In genomic region chrX:94636911-94637310, GRCm38 (mm10) we compare ENCODE assay signal across 8 mouse cellular contexts. TPM values are rescaled to one million over a fixed set of nuclear protein-coding genes. Genes with fewer than 3 reads are reported as not detected.
A peak's percentile ranks its signal among the peaks of the same experiment; 100 is the strongest.
DNase-seq lines count a peak whose midpoint lies in the region; ATAC-seq and TF ChIP-seq lines count a peak whose summit lies in the region.

No protein-coding gene starts in this region.

- WGBS in heart, postnatal 0 days, result 71% methylated on average over 8 of the region's 8 CpGs
- whole genome bisulfite sequencing in embryonic facial prominence, embryonic 13.5 days, result 64% methylated on average over 8 of the region's 8 CpGs
- WGBS in intestine, postnatal 0 days, result 77% methylated on average over 8 of the region's 8 CpGs
- WGBS in lung, adult 2 months, result 79% methylated on average over 8 of the region's 8 CpGs

- ATAC-seq in heart, postnatal 0 days (ENCODE audit: insufficient read depth, low read depth), result no peak
- no peak for ATAC-seq in embryonic facial prominence, embryonic 13.5 days (ENCODE audit: insufficient number of reproducible peaks, insufficient read depth, low FRiP score, low TSS enrichment, low read depth)
- no peak for ATAC-seq in intestine, postnatal 0 days

- H3ac ChIP-seq in myocyte (ENCODE audit: control insufficient read depth, insufficient read length), result no peak overlapping the region

- DNase-seq in heart, postnatal 0 days (ENCODE audit: low spot score), result no peak
- DNase-seq in heart, postnatal 10 days, result no peak
- DNase-seq in natural killer cell, adult 2 months (ENCODE audit: low spot score in 2 of 2), result no peak
- no peak for DNase-seq in thymus, postnatal 36 days
- DNase-seq in lung, adult 2 months, result no peak

- no peak overlapping the region for H3K27ac ChIP-seq in heart, postnatal 0 days (ENCODE audit: low read depth)
- no peak overlapping the region for H3K27ac ChIP-seq in embryonic facial prominence, embryonic 13.5 days
- H3K27ac ChIP-seq in intestine, postnatal 0 days (ENCODE audit: low read depth, low read length), result no peak overlapping the region

- H3K4me2 ChIP-seq in heart, postnatal 0 days (ENCODE audit: low read depth, low read length), result peak overlapping the region; percentile 76; the same call in 1 of the 2 replicates
- H3K4me2 ChIP-seq in embryonic facial prominence, embryonic 13.5 days, result peak overlapping the region; percentile 58
- H3K4me2 ChIP-seq in intestine, postnatal 0 days (replicated peaks; ENCODE audit: low read depth), result peak overlapping the region; percentile 73
- H3K4me2 ChIP-seq in myocyte (ENCODE audit: low read depth), result peak overlapping the region; percentile 49

- H3K9me3 ChIP-seq in heart, postnatal 0 days (replicated peaks; ENCODE audit: control insufficient read depth, low read length), result no peaks in the 10 kb centered on the region
- H3K9me3 ChIP-seq in embryonic facial prominence, embryonic 13.5 days, result no peaks in the 10 kb centered on the region
- H3K9me3 ChIP-seq in intestine, postnatal 0 days (ENCODE audit: control insufficient read depth), result no peaks in the 10 kb centered on the region

- TF ChIP-seq EP300 in heart, postnatal 0 days (IDR thresholded peaks at IDR 0.05; ENCODE audit: low read depth), result no peak

- no peak for TF ChIP-seq CTCF in heart, postnatal 0 days (IDR thresholded peaks at IDR 0.05; ENCODE audit: low read depth)
- TF ChIP-seq CTCF in intestine, postnatal 0 days (IDR thresholded peaks at IDR 0.05; ENCODE audit: low read depth), result no peak
- TF ChIP-seq CTCF in lung, adult 2 months (IDR thresholded peaks at IDR 0.05; ENCODE audit: insufficient read depth, low read length), result no peak

- TF ChIP-seq POLR2A in myocyte (IDR thresholded peaks at IDR 0.05; ENCODE audit: insufficient read length, low read depth), result no peak
- TF ChIP-seq POLR2A in lung, adult 2 months (IDR thresholded peaks at IDR 0.05; ENCODE audit: borderline replicate concordance, extremely low read depth, low read depth, low read length), result no peak

- no peaks in the 10 kb centered on the region for H3K4me1 ChIP-seq in heart, postnatal 0 days (ENCODE audit: control insufficient read depth, insufficient read depth)
- peaks cover 7% of the 10 kb centered on the region; the same call in 1 of the 2 replicates for H3K4me1 ChIP-seq in embryonic facial prominence, embryonic 13.5 days
- H3K4me1 ChIP-seq in intestine, postnatal 0 days (replicated peaks; ENCODE audit: control insufficient read depth, insufficient read depth, low read length), result no peaks in the 10 kb centered on the region
- no peaks in the 10 kb centered on the region for H3K4me1 ChIP-seq in lung, adult 2 months (ENCODE audit: control insufficient read depth, insufficient read depth, low read length)

- H3K79me2 ChIP-seq in myocyte (ENCODE audit: control insufficient read depth, insufficient read depth), result no peaks in the 10 kb centered on the region

- H3K4me3 ChIP-seq in heart, postnatal 0 days (ENCODE audit: low read depth, low read length), result peak overlapping the region; percentile 57; the same call in 1 of the 2 replicates
- H3K4me3 ChIP-seq in embryonic facial prominence, embryonic 13.5 days, result peak overlapping the region; percentile 57
- peak overlapping the region; percentile 52; the same call in 1 of the 2 replicates for H3K4me3 ChIP-seq in intestine, postnatal 0 days (ENCODE audit: low read depth, low read length)
- peak overlapping the region; percentile 26 for H3K4me3 ChIP-seq in myocyte
- no peak overlapping the region for H3K4me3 ChIP-seq in lung, adult 2 months (replicated peaks; ENCODE audit: extremely low read depth, low read depth, low read length)

- no peak overlapping the region for H3K9ac ChIP-seq in heart, postnatal 0 days (replicated peaks; ENCODE audit: low read depth, low read length)
- 0 out of 2 replicates have a peak overlapping the region, but pooled peaks have one; percentile 71 for H3K9ac ChIP-seq in embryonic facial prominence, embryonic 13.5 days
- no peak overlapping the region for H3K9ac ChIP-seq in intestine, postnatal 0 days (ENCODE audit: low read depth, low read length)

- intact Hi-C loops in heart, postnatal 10 days (cut with DNase I), result no loop called here

- no peaks in the 10 kb centered on the region for H3K36me3 ChIP-seq in heart, postnatal 0 days (replicated peaks; ENCODE audit: control insufficient read depth, insufficient read depth, low read length)
- H3K36me3 ChIP-seq in embryonic facial prominence, embryonic 13.5 days, result no peaks in the 10 kb centered on the region
- no peaks in the 10 kb centered on the region for H3K36me3 ChIP-seq in intestine, postnatal 0 days (ENCODE audit: control insufficient read depth, insufficient read depth)
- H3K36me3 ChIP-seq in myocyte (ENCODE audit: control insufficient read depth, insufficient read depth), result no peaks in the 10 kb centered on the region

- 0 out of 2 replicates have a peak, but pooled peaks cover 7% of the 10 kb centered on the region for H3K27me3 ChIP-seq in heart, postnatal 0 days (ENCODE audit: control insufficient read depth, insufficient read depth, low read length)
- peaks cover 48% of the 10 kb centered on the region for H3K27me3 ChIP-seq in embryonic facial prominence, embryonic 13.5 days
- no peaks in the 10 kb centered on the region for H3K27me3 ChIP-seq in intestine, postnatal 0 days (replicated peaks; ENCODE audit: control insufficient read depth, insufficient read depth, low read length)
- H3K27me3 ChIP-seq in myocyte (ENCODE audit: control insufficient read depth, insufficient read depth, insufficient read length), result peaks cover 5% of the 10 kb centered on the region

TF ChIP-seq in myocyte, 11 proteins besides CTCF, POLR2A, EP300 and RAD21:
- no peak for TF ChIP-seq TCF3 (IDR thresholded peaks at IDR 0.05; ENCODE audit: insufficient read length, low read depth)
- TF ChIP-seq SRF (IDR thresholded peaks at IDR 0.05; ENCODE audit: control insufficient read depth, insufficient read length, low read depth), result no peak
- no peak for TF ChIP-seq REST (IDR thresholded peaks at IDR 0.05; ENCODE audit: insufficient read depth, insufficient read length)
- TF ChIP-seq MAX (IDR thresholded peaks at IDR 0.05; ENCODE audit: low read depth), result no peak

RNA-seq across cellular contexts. Expression of gene Gspt2, which starts 1.0 kb away (rescaled TPM):
- total RNA-seq in heart, postnatal 0 days (2014; rRNA removed; ENCODE audit: low replicate concordance), result 0.27 and 3.4 TPM in 2 replicates
- 1.0 and 1.2 TPM in 2 replicates for polyA plus RNA-seq in heart, postnatal 0 days (2015; fragmentation: Nextera tagmentation; extraction: Ambion mirVana)
- total RNA-seq in heart, postnatal 10 days (2021), result 1 to 10 TPM; 1.2 to 1.4 TPM
- 6.6 and 6.9 TPM in 2 replicates for polyA plus RNA-seq in embryonic facial prominence, embryonic 13.5 days (2015; fragmentation: Nextera tagmentation; extraction: Ambion mirVana)
- polyA plus RNA-seq in intestine, postnatal 0 days (2015; fragmentation: Nextera tagmentation; extraction: Ambion mirVana), result 1.4 and 1.5 TPM in 2 replicates
- polyA plus RNA-seq in myocyte (2012; fragmentation: generic; extraction: Trizol), result 1.6 TPM
- 1.4 and 1.6 TPM in 2 replicates for polyA plus RNA-seq in lung, adult 2 months (2012; rRNA removed)
